Mouse (Mus musculus) heart, postnatal 4 days (tissue): ENCODE data around the gene Cnksr1. TPM values are rescaled to one million over a fixed set of nuclear protein-coding genes. Genes with fewer than 3 reads are reported as not detected.
"Not testable (repeated sequence)": the region's sequence is repeated elsewhere in the genome, so short reads cannot be mapped to it uniquely, and the experiment has no call there.

Experiments used
- DNase-seq: peaks from one replicate; pipeline ENCODE4 v3.0.0; 2021
- total RNA-seq, 2 experiments: library from RNA; stranded (reverse); gene quantifications; 2 replicates each; pipeline ENCODE4 v1.2.3; 2021

Gene Cnksr1
- total RNA-seq, result 1 to 10 TPM; 1.6 to 2.0 TPM

DNA sequence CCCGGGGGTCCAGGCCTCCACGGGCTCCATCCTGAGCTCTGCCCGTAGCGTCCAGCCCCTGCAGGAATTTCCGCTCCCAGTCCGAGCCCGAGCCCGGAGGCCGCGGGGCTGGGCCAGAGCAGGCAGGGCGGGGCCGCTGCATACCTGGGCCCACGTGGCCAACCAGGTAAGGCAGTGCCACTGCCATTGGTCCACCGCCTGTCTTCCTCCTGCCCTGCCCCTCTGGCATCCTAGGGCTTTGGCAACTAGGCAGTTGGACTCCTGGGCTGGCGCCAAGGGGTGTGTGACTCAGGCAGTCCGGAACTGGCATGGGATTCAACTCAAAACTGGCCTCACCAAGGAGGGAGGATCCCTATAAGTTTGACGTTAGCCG lies at the start of gene Cnksr1:
TSS of gene Cnksr1 (minus strand) at position 121 of the 373 bp plus-strand sequence.
- DNase-seq, result peak; percentile 88

DNA sequence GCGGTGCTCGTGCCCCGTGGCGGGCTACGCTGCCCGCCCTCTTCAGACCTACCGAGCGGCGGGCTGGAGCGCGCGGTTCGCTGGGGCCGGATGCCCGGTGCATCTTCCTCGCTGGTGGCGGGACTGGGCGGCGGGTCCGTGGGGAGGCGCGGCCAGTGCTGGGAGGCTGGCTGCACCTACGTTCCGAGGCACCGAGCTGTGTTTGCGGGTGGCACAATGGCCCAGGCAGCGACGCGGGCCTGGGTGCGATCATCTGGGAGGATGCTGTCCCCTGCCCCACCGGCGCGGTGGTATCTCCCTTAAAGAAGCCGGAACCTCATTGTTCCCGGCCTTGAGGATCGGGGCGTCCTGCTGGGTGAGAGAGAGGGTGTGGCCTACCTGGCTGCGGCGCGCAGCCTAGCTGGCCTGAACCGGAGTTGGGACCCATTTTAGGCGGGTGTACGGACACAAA lies 49.4 kb upstream of the Cnksr1 start, which contains the start of gene Pdik1l:
TSS of gene Pdik1l (minus strand) at position 321 of the 451 bp plus-strand sequence.
- DNase-seq, result peak; percentile 77

DNA sequence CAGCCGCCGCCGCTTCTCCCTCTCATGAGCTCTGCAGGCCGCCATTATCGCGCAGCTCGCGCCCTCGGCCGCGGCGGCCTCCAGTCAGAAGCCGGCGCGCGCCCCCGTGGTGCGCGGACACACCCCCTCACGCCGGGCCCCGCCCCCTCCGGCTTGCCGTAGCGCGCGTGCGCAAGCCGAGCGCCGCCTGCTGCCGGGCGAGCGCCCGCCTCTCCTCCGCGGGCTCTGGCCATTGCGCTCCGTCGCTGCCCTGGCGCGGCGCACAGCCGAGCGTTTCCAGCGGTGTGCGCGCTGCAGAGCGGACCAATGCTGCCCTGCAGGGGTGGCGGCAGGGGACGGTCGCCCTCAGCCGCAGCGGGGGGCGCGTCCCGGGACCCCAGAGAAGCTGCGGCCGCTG lies 49.0 kb upstream of the Cnksr1 start:
- DNase-seq, result peak; percentile 99

DNA sequence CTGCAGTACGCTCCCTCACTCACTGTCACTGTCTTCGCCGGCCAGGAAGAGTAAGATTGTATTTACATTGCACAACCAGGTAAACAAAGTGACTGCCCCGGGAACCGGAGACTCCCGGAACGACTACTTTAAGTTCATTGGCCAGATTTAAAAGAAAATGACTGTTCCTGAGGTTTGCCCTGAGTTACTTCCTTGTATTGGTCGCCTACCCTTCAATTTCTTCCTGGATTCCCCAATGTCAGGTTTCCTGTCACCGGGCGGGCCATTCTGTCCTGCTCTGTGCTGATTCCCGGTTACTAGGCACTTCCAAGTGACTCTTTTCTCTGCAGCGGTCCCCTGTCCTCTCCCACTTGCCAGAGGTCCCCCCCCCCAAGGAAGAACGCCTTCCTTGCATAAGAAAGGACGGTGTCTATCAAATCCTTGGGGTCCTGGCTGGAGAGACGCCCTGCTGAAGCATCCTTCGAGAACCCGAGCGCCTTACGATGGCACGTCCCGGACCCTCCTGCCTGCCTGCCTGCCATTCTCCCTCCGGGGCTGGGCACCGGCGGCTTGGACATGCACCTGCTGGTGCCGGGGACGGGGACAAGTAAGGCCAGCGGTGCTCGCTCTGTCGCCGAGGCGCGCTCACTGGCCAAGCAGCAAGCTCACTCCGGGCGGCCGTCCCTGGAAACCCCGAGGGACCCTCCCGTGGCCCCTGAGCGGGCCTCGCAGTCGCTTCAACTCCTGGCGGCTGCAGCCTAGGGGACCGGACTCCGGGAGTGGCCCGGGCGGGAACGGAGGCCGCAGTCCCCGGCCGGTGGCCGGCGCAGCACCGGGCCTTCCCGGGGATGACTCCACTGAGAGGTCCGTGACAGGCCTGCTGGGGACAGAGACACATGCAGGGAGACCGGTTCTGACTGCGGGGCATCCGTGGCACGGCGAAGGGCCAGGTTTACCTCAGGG lies 48.3 kb upstream of the Cnksr1 start:
- DNase-seq, result peak; percentile 58

DNA sequence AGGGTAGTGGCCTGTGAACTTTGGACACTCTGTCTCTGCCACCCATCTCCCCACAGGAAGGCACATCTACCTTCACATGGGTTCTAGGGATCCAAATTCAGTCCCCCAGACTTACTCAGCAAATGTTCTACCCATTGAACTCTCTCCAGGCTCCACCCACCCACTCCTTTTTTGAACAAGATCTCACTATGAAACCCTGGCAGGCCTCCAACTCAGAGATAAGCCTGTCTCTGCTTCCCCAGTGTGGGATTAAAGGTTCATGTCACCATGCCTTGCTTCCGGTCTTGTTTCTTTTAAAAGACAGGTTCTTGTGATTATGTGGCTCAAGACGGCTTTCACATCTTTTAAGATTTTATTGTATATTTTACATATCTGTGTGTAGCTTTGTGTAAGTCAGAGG lies 46.7 kb upstream of the Cnksr1 start:
- no peak for DNase-seq

DNA sequence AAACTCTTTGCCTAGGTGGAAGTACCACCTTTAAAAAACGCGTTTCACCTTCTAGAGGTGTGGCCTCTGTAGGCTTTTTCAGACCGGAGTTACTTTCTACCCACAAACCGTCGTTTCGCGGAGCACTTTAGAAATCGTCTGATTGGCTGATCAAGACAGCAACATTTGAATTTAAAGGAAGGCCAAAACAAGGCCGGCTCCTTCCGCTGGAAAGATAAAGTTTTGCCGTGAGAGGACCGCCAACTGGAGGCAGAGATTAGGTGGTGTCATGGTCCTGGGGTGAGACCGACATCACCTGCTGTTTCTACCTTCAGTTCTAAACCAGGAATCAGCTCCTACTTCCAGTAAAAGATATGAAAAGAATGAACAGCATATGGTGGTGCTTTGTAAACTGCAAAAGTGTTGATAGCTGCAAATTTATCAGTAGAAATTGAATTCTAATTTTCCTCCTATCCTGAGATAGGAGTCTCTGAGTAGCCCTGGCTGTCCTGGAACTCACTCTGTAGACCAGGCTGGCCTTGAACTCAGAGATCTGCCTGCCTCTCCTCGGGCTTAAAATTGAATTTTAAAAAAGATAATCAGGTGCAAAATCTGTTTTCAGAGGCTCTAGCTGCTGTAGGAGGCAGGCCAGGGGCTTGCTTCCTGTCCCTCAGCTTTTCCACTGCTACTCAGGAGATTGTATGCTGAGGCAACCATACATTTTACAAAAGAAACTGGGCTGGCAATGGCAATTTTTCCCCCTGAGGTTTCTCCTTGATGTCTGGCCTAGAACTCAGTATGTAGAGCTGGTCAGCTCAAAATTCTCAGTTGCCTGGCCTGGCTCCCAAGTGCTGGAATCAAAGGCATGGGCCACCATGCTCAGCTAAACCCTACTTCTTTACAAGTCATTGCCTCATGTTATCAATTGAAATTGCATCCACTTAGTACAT lies 35.5 kb upstream of the Cnksr1 start:
- DNase-seq, result no peak

DNA sequence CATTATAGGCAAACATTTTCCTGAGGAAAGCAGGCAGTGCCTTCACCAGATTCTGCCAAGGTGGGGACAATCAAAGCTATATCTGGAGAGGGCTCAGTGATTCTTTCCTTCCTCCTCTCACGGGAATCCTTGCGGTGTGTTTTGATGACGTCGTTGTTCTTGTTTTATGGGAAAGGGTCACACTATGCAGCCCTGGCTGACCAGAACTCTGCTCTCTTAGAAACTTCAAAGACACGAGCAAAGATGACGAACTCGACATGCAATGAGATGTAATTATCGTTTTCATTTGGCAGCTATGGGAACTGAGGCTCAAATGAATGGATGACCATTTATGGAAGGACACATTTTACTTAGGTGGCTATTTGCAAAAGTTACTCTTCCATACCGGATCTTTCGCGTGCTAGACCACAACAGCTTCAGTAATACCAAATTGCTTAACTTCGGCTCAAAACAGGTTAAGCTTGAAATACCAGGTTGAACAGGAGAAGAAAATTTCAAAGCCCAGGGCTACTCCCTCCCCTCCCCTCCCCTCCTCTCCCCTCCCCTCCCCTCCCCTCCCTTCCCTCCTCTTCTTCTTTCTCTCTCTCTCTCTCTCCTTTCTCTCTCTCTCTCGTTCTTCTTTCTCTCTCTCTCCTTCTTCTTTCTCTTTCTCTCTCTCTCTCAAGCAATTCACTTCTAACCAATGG lies 34.7 kb upstream of the Cnksr1 start:
- DNase-seq, result no peak

DNA sequence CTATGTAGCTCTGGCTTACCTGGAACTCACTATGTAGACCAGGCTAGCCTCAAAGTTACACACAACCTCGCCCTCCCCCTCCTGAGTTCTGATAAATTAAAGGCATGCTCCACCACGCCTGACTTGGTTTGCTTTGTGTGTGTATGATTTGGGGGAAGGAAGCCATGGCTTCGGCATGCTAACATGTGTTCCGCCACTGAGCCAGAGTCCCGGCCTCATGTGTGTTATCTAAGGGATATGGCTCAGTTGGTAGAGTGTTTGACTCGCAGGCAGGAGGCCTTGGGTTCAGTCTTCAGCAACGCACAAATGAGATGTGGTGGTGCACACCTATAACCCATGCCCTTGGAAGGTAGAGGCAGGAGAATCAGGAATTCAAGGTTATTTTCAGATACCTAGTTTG lies 33.8 kb upstream of the Cnksr1 start:
- no peak for DNase-seq

DNA sequence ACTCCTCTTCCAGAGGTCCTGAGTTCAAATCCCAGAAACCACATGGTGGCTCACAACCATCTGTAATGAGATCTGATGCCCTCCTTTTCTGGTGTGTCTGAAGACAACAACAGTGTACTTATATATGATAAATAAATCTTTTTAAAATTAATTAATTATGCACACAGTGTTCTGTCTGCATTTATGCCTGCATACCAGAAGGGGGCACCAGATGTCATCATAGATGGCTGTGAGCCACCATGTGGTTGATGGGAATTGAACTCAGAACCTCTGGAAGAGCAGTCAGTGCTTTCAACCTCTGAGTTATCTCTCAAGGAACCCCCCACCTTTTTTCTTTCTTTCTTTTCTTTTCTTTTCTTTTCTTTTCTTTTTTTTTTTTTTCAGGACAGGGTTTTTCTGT lies 31.4 kb upstream of the Cnksr1 start:
- DNase-seq, result not testable (repeated sequence)

DNA sequence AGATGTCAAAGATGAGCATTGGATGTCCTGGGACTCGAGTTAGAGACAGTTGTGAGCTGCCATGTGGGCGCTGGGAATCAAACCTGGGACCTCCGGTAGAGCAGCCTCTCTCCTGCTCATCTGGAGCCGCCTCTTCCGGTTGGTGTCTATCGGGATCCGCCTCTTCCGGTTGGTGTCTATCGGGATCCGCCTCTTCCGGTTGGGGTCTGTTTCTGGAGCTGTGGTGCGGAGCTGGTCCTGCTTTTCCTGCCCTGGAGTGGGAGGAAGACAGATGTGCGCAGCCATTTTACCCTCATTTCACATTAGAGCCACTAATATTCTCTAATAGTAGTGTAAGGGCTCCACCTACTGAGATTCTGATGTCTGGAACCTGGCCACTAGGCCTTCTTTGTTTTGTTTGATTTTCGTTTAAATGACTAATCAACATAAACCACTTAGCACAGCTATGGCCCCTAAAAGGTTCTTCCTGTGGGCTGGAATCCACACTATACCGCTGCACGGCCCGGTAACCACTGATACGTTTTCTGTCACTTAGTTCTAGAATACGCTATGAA lies 30.0 kb upstream of the Cnksr1 start:
- no peak for DNase-seq

DNA sequence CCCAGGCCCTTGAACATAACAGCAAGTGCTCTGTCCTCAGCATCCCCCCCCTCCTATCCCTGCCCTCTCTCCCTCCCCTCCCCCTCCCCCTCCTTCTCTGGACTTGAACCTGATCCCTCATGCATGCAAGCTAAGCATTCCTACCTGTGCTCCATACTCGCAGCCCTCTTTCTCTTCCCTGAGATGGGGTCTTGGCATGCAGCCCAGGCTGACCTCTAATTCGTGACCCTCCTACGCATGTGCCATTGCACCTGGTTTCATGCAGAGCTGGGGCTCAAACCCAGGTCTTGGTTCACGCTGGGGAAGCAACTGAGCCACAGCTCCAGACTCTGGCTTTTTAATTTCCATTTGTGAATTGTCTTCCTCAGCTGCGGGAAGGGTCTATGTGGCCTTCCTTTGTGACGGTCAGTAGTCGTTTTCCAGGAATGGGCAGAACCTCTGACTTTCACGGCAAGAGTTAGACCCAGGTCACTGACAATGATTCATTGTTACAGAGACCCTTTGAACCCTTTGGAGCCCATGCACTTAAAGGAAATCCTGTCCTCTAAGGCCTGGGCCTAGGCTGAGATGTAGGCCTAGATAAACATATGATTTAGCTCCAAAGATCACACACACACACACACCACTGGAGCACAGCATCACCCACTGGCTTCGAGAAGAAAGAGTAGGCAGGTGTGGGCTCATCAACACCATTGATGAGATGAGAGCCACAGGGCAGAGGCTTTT lies 27.8 kb upstream of the Cnksr1 start:
- DNase-seq, result no peak

DNA sequence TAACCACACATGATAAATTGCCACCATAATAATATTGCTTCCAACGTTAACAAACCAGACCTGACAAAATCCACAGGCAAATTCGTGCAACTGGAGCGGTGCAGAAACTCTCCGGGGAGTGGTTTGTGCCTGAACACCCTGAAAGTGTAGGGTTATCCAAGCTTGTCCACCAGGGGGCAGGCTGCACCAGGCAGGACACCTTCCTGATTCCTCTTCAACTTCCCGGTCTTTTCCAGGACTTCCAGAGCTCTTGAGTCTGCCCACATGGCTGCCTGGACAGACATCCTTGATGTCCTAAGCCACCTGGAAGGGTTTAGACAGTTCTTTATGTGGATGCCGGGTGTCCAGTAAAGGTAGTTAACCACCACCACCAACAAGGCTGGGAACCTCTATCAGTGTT lies 25.0 kb upstream of the Cnksr1 start:
- DNase-seq, result peak; percentile 84

DNA sequence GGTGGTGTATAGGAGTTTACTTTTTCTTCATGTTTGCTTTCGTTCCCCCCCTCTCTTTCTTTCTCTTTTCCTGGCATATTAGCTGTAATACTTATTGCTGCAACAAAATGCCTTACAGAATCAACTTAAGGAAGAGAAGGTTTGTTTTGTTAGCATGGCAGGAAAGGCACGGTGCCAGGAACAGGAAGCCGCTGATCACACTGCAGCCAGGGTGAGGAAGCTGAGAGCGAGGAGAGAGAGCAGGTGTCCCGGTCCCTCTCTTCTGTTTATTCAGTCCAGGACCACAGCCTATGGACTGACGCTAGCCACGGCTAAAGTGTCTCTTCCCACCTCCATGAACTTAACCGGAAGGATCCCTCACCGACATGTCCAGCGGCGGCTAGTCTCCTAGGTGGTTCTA lies 20.2 kb upstream of the Cnksr1 start:
- DNase-seq, result no peak

DNA sequence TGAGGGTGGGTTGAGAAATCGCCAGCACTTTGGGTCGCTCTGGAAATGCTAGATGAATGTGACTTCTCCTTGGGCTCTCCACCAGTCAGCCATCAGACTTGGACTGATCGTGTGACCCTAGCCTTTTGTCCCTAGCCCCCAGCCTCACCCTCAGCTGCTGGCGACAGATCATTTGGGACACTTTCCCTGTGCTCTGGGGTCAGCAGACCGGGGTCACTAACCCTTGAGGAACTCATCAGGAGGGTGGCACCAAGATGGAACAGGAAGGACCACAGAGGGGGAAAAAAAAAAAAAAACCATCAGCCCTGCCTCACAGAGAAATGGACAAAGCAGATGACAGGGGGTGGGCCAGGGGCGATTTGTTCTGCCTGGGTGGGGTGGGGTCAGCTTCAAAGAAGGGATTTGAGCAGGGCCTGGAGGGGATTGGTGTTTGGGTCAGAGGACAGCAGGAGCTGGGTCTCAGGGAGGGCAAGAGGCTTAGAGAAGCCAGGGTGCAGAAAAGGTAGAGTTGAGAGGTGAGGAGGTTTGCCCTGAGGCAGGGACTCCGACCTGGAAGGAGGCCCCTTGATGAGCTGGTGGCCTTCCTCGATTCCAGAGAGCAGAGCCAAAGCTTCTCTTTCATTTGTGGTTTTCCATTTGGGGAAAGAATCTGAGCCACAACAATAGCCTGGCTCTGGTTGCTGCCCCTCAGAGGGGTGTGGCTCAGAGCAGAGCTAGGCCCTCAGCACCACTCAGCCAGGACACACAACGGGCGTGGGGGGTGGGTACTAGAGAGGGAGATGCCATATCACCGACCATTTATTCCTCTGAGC lies 19.2 kb upstream of the Cnksr1 start:
- DNase-seq, result no peak

DNA sequence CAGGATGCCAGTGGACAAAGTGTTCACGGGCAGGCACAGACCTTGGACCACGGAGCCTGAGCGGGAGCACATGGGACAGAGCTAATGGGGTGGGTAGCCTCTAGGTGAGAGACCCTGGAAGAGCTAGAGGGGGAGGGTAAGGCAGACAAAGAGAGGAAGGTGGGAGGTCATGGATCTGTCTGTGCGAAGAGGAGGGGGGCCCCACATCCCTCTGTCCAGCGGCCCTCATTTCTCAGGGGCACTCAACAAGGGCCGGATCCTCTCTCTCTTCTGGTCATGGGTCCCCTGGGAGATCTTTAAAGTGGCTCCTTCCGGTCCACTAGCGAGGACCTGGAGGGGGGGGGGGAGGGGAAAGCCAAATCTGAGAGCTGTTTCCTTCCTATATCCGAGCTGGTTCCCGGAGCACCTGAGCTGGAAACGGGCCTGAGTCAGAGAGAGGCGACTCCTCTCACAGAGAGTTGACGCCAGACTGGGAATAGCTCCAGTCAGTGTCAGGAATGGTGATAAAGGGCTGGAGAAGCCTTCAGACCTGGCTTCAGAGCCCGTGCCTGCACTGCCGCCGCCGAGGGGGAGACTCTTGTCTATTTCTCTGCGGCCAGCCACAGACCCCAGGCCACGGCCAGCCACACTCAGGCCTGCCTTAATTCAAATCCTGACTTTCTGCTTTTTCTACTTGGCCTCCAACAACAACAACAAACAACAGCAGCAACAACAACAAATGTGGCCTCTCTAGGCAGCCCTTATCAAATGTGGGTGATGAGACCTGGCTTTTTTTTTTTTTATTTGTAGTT lies 18.4 kb upstream of the Cnksr1 start:
- DNase-seq, result no peak

DNA sequence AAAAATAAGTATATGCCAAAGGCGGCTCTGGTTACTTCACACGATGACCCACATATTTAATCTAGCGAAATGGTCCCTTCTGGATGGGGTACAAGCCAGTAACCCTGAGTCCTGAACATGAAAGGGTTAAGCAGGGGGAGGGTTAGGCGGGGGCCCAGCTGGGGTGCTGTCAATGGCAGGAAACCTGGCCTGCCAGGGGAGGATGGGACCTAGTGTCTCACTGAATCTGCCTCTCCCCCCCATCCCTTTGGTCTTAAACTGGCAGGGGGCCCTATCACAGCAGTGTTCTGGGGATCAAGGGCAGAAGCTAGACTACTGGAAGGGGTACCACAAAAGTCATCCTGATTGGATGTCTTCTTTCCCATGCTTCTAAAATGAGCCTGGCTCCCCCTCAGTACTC lies 17.7 kb upstream of the Cnksr1 start:
- no peak for DNase-seq

DNA sequence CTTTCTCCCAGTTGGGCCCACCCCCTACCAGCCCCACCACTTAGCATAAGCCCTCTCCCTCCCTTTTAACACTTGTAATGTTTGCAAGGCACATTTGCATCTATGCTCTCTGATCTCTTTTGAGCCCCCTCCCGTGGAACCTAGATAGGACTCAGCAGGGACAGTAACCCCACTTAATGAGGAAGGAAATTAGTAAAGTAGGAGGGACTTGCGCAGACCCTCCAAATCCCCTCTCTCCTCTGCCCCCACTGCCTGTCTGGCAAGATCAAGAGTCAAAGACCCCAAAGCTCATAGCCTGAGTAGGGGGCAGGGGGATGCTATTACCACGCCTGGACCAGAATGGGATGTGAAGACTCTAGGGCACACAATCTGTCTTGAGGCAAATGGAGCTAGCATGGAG lies 16.6 kb upstream of the Cnksr1 start:
- no peak for DNase-seq

DNA sequence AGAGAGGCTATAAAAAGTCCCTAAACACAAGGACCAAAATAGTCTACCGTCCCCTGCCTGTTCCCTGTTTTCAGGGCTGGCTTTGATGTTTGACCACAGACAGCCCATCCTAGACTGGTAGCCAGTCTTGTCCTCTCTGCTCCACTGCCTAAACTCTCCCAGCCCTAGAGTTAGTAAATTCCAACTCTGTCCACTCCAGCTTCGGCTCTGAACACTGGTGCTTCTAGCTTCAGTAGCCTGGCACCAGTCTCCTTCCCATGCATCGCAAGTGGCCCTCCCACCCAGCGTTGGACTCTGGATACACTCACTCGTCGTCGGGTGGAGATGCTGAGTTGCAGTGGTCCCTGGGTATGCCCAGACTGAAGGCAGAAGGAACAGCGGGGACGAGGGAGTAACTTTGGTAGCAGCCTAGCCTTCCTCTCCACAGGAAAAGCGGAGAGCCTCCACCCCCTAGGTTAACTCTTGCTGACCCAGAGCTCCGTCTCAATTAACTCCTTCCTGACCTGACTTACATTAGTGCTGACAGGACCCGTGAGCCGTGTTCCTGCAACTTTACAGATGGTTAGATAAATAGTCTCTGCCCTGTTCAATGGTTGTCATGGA lies 15.6 kb upstream of the Cnksr1 start, which contains the start of gene Grrp1:
TSS of gene Grrp1 (minus strand) at position 385 of the 603 bp plus-strand sequence.
- no peak for DNase-seq
